ENCODE assay signal across 8 mouse cellular contexts in the genomic region with DNA sequence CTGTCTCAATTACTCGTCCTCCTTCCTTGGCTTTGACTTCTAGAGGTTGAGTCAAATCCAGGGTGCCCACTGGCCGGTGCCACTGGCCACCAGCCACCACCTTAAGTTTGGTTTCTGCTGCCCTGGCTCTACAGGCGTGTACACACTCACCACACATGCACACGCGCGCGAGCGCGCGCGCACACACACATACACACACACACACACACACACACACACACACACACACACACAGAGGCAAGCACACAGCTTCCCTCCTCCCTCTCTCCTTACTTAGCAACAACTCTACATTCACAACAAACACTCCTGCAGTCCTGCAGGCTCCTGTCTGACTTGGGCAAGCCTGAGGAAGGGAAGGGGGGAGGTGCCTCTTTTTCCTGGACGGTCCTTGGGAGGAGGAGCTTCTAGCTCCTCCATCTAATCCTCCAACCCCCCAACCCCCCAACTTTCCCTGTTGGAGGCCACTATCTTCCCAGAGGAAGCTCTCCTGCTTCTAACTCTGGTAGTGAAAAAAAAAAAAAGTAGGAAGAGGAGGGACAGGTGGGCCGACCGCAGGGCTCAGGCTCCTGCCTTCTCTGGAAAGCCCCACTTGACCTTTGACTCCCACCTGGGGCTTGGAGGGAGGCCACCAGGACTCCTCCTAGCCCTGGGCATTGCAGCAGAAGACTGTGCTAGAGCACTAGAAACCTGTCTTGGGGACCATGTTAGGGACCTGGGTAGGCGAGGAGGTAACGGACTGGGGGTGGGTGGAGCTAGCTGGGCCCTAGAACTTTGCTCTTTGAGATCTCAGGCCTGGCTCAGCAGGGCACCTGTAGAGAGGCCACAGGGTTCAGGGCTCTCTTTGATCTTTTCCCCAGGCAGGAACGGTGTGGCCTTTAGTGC. TPM values are rescaled to one million over a fixed set of nuclear protein-coding genes. Genes with fewer than 3 reads are reported as not detected.
DNase-seq lines count a peak whose midpoint lies in the region; ATAC-seq and TF ChIP-seq lines count a peak whose summit lies in the region.

No protein-coding gene starts in this region.

- peaks cover 40% of the 10 kb centered on the region for H3K4me1 ChIP-seq in testis, adult 2 months (ENCODE audit: control insufficient read depth, insufficient read depth, low read length)
- H3K4me1 ChIP-seq in embryonic facial prominence, embryonic 13.5 days: peaks cover 94% of the 10 kb centered on the region
- peaks cover 93% of the 10 kb centered on the region for H3K4me1 ChIP-seq in hindbrain, embryonic 13.5 days (replicated peaks)
- H3K4me1 ChIP-seq in limb, embryonic 14.5 days (ENCODE audit: control insufficient read depth, insufficient read depth, low read length): peaks cover 100% of the 10 kb centered on the region

- H3K4me3 ChIP-seq in testis, adult 2 months (ENCODE audit: control insufficient read depth, low read depth, low read length): no peak overlapping the region
- H3K4me3 ChIP-seq in embryonic facial prominence, embryonic 13.5 days: peak overlapping the region; percentile 98
- peak overlapping the region; percentile 24 for H3K4me3 ChIP-seq in hindbrain, embryonic 13.5 days
- peak overlapping the region; percentile 97 for H3K4me3 ChIP-seq in limb, embryonic 14.5 days (replicated peaks; ENCODE audit: low read length)

- peak overlapping the region; percentile 99 for H3K9ac ChIP-seq in embryonic facial prominence, embryonic 13.5 days
- peak overlapping the region; percentile 98 for H3K9ac ChIP-seq in hindbrain, embryonic 13.5 days
- H3K9ac ChIP-seq in limb, embryonic 14.5 days (ENCODE audit: low read depth, low read length, severe bottlenecking): peak overlapping the region; percentile 47

- DNase-seq in testis, postnatal 14 days (ENCODE audit: low spot score): no peak
- no peak for DNase-seq in limb, embryonic 14.5 days (ENCODE audit: low spot score)
- DNase-seq in naive thymus-derived CD4-positive, alpha-beta T cell, adult 2 months (ENCODE audit: low read depth): peak; percentile 37
- no peak for DNase-seq in frontal cortex, postnatal 14 days (ENCODE audit: low spot score in 2 of 2)
- DNase-seq in T-cell, adult 2 months (ENCODE audit: low spot score): no peak

- WGBS in embryonic facial prominence, embryonic 13.5 days: 15% methylated on average over 17 of the region's 17 CpGs
- 14% methylated on average over 17 of the region's 17 CpGs for WGBS in hindbrain, embryonic 13.5 days
- WGBS in limb, embryonic 14.5 days: 15% methylated on average over 16 of the region's 17 CpGs

- H3K9me3 ChIP-seq in embryonic facial prominence, embryonic 13.5 days: no peaks in the 10 kb centered on the region
- no peaks in the 10 kb centered on the region for H3K9me3 ChIP-seq in hindbrain, embryonic 13.5 days
- H3K9me3 ChIP-seq in limb, embryonic 14.5 days (ENCODE audit: control insufficient read depth, low read length): no peaks in the 10 kb centered on the region

- H3K4me2 ChIP-seq in embryonic facial prominence, embryonic 13.5 days: peak overlapping the region; percentile 89
- peak overlapping the region; percentile 99 for H3K4me2 ChIP-seq in hindbrain, embryonic 13.5 days
- H3K4me2 ChIP-seq in limb, embryonic 14.5 days (replicated peaks; ENCODE audit: low read depth, low read length, severe bottlenecking): peak overlapping the region; percentile 69

- H3K36me3 ChIP-seq in testis, adult 2 months (ENCODE audit: control insufficient read depth, insufficient read depth, low read length): no peaks in the 10 kb centered on the region
- peaks cover 11% of the 10 kb centered on the region; the same call in 1 of the 2 replicates for H3K36me3 ChIP-seq in embryonic facial prominence, embryonic 13.5 days
- no peaks in the 10 kb centered on the region for H3K36me3 ChIP-seq in hindbrain, embryonic 13.5 days
- peaks cover 16% of the 10 kb centered on the region for H3K36me3 ChIP-seq in limb, embryonic 14.5 days (ENCODE audit: control insufficient read depth, insufficient read depth, low read length)

- no peak for TF ChIP-seq CTCF in testis, adult 2 months (IDR thresholded peaks at IDR 0.05; ENCODE audit: control insufficient read depth, insufficient read depth, insufficient replicate concordance, low read depth, low read length)

- no peak for ATAC-seq in embryonic facial prominence, embryonic 13.5 days (ENCODE audit: insufficient number of reproducible peaks, insufficient read depth, low FRiP score, low TSS enrichment, low read depth)
- ATAC-seq in hindbrain, embryonic 13.5 days (ENCODE audit: low FRiP score): no peak
- ATAC-seq in limb, embryonic 14.5 days (ENCODE audit: low FRiP score, low read depth): peak; percentile 23; the same call in 1 of the 2 replicates

- peak; percentile 16; the same call in 1 of the 2 replicates for TF ChIP-seq POLR2A in testis, adult 2 months (IDR thresholded peaks at IDR 0.05; ENCODE audit: control insufficient read depth, low read depth, low read length)
- TF ChIP-seq POLR2A in limb, embryonic 14.5 days (IDR thresholded peaks at IDR 0.05; ENCODE audit: borderline replicate concordance, extremely low read depth, insufficient read depth, insufficient read length): no peak

- peak overlapping the region; percentile 80 for H3K27ac ChIP-seq in testis, adult 2 months (ENCODE audit: control insufficient read depth, insufficient read depth, low read depth, low read length)
- peak overlapping the region; percentile 98 for H3K27ac ChIP-seq in embryonic facial prominence, embryonic 13.5 days
- H3K27ac ChIP-seq in hindbrain, embryonic 13.5 days: peak overlapping the region; percentile 88
- H3K27ac ChIP-seq in limb, embryonic 14.5 days (replicated peaks; ENCODE audit: low read depth, low read length): peak overlapping the region; percentile 83

- H3K27me3 ChIP-seq in testis, adult 2 months (ENCODE audit: control insufficient read depth, insufficient read depth, low read length): no peaks in the 10 kb centered on the region
- no peaks in the 10 kb centered on the region for H3K27me3 ChIP-seq in embryonic facial prominence, embryonic 13.5 days
- H3K27me3 ChIP-seq in hindbrain, embryonic 13.5 days: no peaks in the 10 kb centered on the region
- H3K27me3 ChIP-seq in limb, embryonic 14.5 days (ENCODE audit: control insufficient read depth, insufficient read depth, low read length): no peaks in the 10 kb centered on the region

RNA-seq across cellular contexts. Expression of a gene that starts 7.7 kb away (rescaled TPM):
- polyA plus RNA-seq in testis, adult 2 months (2012; rRNA removed): 8.4 and 9.1 TPM in 2 replicates
- 18.2 and 19.3 TPM in 2 replicates for polyA plus RNA-seq in embryonic facial prominence, embryonic 13.5 days (2015; fragmentation: Nextera tagmentation; extraction: Ambion mirVana)
- polyA plus RNA-seq in hindbrain, embryonic 13.5 days (2015; fragmentation: Nextera tagmentation; extraction: Ambion mirVana): 8.6 TPM in 2 replicates
- polyA plus RNA-seq in limb, embryonic 14.5 days (2012; rRNA removed): 41.2 and 53.7 TPM in 2 replicates
- 20.5 and 22.7 TPM in 2 replicates for polyA plus RNA-seq in limb, embryonic 14.5 days (2014; fragmentation: Nextera tagmentation; extraction: Ambion mirVana)

RNA-seq across cellular contexts. Expression of a gene that starts 35.6 kb away (rescaled TPM):
- polyA plus RNA-seq in testis, adult 2 months (2012; rRNA removed): 2.2 and 4.3 TPM in 2 replicates
- 2.8 and 2.9 TPM in 2 replicates for polyA plus RNA-seq in embryonic facial prominence, embryonic 13.5 days (2015; fragmentation: Nextera tagmentation; extraction: Ambion mirVana)
- not detected in 2 replicates for polyA plus RNA-seq in hindbrain, embryonic 13.5 days (2015; fragmentation: Nextera tagmentation; extraction: Ambion mirVana)
- 0.33 and 0.91 TPM in 2 replicates for polyA plus RNA-seq in limb, embryonic 14.5 days (2012; rRNA removed)
- 0.40 TPM in 1 of 2 replicates, not detected in the other for polyA plus RNA-seq in limb, embryonic 14.5 days (2014; fragmentation: Nextera tagmentation; extraction: Ambion mirVana)

RNA-seq across cellular contexts. Expression of a gene that starts 49.4 kb away (rescaled TPM):
- polyA plus RNA-seq in testis, adult 2 months (2012; rRNA removed): 1.5 and 2.0 TPM in 2 replicates
- polyA plus RNA-seq in embryonic facial prominence, embryonic 13.5 days (2015; fragmentation: Nextera tagmentation; extraction: Ambion mirVana): not detected in 2 replicates
- polyA plus RNA-seq in hindbrain, embryonic 13.5 days (2015; fragmentation: Nextera tagmentation; extraction: Ambion mirVana): not detected in 2 replicates
- polyA plus RNA-seq in limb, embryonic 14.5 days (2012; rRNA removed): not detected in 2 replicates
- polyA plus RNA-seq in limb, embryonic 14.5 days (2014; fragmentation: Nextera tagmentation; extraction: Ambion mirVana): not detected in 2 replicates

Comparison
In these comparisons a context has a peak if more than half of its experiments do, and no peak if none do; other contexts are left out.
1. H3K9ac ChIP-seq: peak in every context shown above with its lines; median percentile 99 in embryonic facial prominence, embryonic 13.5 days; 98 in hindbrain, embryonic 13.5 days; 47 in limb, embryonic 14.5 days.